Mouse (Mus musculus) olfactory bulb, adult 2 months (tissue): ENCODE data around the gene 4931440F15Rik.

Experiments
- CTCF ChIP-seq: fragments of 200-500 bp; IDR thresholded peaks from 2 replicates; pipeline ENCODE4 v1.5.1; 2012; ENCODE audit warnings: low read depth, mild to moderate bottlenecking, low read length, moderate library complexity; ENCODE audit not compliant: insufficient read depth
- POLR2A ChIP-seq: fragments of 200-500 bp; IDR thresholded peaks from 2 replicates; pipeline ENCODE4 v1.6.1; 2012; ENCODE audit warnings: mild to moderate bottlenecking, low read depth, low read length, moderate library complexity; ENCODE audit not compliant: insufficient read depth

DNA sequence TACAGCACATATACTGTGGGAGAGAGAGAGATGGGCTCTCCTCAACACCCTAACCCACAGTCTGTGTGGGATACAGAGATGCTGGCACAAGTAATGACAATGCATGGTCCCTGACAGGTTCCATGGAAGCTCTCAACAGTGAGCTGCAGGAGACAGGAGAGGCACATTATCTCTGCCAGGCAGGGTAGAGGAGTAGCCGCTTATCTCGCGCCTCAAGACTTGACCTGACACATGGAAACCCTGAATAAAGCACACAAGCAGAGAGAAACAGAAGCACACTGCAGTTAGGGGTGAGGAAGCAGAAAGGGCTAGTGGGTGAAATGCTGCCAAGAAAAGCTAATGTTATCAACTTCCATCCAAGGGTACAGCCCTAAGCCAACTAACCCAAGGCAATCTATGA lies 10.2 kb downstream of the 4931440F15Rik start:
- TF ChIP-seq POLR2A (no peak), CTCF (no peak)
